Mouse (Mus musculus) common myeloid progenitor, adult 5-6 weeks (primary cell): ENCODE measurements around the gene Gm5795. TPM values are rescaled to one million over a fixed set of nuclear protein-coding genes. Genes with fewer than 3 reads are reported as not detected.
"Not testable (repeated sequence)": the region's sequence is repeated elsewhere in the genome, so short reads cannot be mapped to it uniquely, and the experiment has no call there.

Source experiments
- ATAC-seq: replicated peaks from 2 replicates; pipeline ENCODE4 v1.8.0; 2016; ENCODE audit warnings: low read depth, mild to moderate bottlenecking, moderate TSS enrichment, inconsistent platforms; ENCODE audit not compliant: poor library complexity, severe bottlenecking
- total RNA-seq: library from RNA; stranded (forward); fragments of 200-1000, 187-1606 nt; gene quantifications from 2 replicates; pipeline ENCODE4 v1.2.3, GENCODE M21; 2017

Gene Gm5795
- not detected in 2 replicates for total RNA-seq

DNA sequence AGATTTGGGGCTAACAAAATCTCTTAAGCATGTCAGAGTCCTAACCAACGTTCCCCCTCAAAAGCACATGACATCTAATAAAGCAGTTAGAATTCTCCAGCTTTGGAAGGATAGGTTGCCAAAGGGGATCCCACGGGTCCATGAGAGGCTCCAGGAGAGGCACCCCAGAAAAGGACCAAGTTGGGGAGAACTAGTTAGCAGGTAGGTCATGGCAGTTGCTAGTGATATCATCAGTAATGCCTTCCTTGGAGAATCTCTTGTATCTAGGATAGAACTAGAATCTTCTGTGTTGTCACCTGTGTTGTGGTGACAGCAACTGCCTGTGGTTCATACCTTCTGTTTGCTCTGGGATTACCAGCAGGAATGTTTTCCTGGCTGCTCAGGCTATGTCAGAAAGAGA is at the start of gene Gm5795:
TSS of gene Gm5795 (plus strand) at position 301 of the 400 bp plus-strand sequence.
- ATAC-seq: not testable (repeated sequence)

- not testable (repeated sequence) for ATAC-seq
Measured at GRCm38 (mm10) chr14:3208272-3209152, 20.5 kb downstream of the Gm5795 start, which contains the start of gene D830030K20Rik. Gene D830030K20Rik, plus strand, starts transcription at chr14:3208488.

GRCm38 (mm10) chr14:3209367-3209766 is 21.3 kb downstream of the Gm5795 start:
- ATAC-seq: not testable (repeated sequence)

Other genes with a start within 250 kb of the Gm5795 start
- not detected in 2 replicates for gene Gm2888, start 158.3 kb upstream of the Gm5795 start, total RNA-seq
- gene Gm2897, start 139.0 kb upstream of the Gm5795 start, total RNA-seq: 1.4 TPM in 1 of 2 replicates, not detected in the other
- 1.2 TPM in 1 of 2 replicates, not detected in the other for gene Gm10340, start 54.3 kb upstream of the Gm5795 start, total RNA-seq
- not detected in 2 replicates for gene D830030K20Rik, start 20.2 kb downstream of the Gm5795 start, total RNA-seq
- 1.1 TPM in 1 of 2 replicates, not detected in the other for gene Gm2956, start 144.4 kb downstream of the Gm5795 start, total RNA-seq
- not detected in 2 replicates for gene Gm10413, start 206.8 kb downstream of the Gm5795 start, total RNA-seq
- 0.29 TPM in 1 of 2 replicates, not detected in the other for gene Gm10409, start 224.4 kb downstream of the Gm5795 start, total RNA-seq
- gene Gm3005, start 239.8 kb downstream of the Gm5795 start, total RNA-seq: not detected in 2 replicates